Mouse (Mus musculus): ENCODE data around the gene Syna.

The Syna gene

DNA sequence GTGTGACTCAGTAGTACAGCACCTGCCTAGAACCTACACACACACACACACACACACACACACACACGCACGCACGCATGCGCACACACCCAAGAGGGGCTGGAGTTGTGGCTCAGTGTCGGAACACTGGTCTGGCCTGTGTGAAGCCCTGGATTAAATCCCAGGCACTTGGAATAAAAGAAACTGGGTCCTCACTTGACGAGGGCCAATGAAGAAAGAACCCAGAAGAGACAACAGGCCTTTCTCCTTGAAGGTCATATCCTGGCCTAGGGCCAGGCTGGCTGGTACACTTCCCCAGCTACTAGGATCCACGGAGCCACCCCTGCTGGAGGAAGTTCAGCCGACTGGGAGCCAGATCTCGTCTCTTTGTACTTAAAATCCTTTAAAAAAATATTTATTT is 28.4 kb downstream of the Syna start:
- DNase-seq (ENCODE audit: low spot score in 2 of 2), result peak in 1 of 2 experiments; percentile 59

DNA sequence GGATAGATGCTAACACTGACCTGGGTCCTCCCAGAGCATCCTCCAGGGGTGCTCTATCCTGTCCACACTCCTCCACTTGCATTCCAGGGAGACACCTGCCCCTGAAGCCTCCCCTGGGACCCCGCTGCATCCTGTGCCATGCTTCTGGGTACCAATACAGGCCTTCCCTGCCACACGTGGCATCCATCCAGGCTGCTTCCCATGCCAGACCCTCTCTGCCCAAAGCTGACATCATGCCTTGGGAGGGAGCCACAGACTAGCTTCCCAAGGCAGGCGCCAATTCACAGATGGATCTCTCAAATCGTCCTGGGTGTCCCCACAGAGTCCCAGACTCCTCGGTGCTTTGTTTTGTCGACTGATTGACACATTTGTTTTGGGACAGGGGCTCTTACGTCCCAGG is 29.1 kb downstream of the Syna start:
- peak in 1 of 2 experiments; percentile 82 for DNase-seq (ENCODE audit: low spot score in 2 of 2)

DNA sequence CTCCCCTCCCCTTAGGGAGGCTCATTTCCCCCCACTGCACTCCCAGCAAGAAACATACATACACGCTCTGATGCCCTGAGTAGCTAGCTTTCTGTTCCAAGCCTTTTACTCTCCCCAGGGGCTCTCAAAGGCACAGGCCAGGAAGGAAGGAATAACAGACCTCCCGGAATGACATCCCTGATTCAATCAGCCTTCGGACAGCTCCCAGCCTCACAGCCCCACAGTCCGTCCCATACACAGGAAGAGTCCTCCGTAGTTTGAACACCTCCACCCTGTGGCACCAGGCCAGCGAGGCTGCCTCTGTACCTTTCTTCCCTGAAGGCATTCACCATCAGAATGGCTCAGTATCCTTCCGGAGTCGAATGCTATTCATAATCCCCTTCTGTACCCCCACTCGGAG is 31.5 kb downstream of the Syna start:
- DNase-seq (ENCODE audit: low spot score in 2 of 2), result no peak

DNA sequence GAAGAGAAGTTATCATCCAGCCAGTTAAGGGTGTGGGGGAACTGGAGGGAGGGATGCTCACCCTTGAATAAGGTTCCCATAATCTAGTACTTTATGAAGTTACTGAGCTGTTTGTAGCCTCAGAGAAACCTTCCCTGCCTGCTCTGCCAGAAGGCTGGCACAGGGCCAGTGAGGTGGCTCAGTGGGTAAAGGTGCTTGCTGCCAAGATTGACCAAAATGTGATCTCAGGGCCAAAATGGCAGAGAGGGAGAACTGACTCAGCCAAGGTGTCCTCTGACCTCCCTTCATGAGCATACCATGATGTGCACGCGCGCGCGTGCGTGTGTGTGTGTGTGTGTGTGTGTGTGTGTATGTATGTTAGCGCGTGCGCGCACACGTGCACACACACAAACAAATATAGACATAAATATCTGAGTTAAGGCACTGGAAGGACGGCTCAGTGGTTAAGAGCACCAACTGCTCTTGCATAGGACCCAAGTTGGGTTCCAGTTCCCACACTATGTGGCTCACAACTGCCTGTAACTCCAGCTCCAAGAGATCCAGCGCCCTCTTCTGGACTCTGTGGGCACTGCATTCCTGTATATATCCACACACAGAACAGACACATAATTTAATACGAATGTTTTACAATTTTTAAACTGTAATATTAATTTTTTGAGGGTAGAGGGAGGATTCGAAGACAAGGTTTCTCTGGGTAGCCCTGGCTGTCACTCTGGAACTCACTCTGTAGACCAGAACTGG is 33.8 kb downstream of the Syna start:
- no peak for DNase-seq (ENCODE audit: low spot score in 2 of 2)

DNA sequence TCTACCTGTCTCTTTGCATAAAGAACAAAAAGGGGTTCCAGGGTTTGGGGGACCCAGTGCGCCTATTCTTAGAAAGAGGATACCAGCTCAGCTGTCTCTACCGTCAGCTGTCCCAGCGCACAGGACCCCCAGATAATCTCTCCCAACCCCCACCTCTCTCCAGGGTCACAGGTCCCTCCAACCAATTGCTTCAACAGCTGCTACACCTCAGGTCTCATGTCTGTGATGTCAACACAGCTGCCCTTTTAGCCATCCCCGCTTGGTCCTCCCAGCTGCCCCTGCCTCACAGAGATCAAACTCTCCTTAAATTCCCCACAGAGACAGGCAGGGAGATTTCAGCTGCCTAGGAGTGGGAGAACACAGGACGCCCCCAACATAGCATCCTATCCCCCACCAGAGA is 36.2 kb downstream of the Syna start:
- no peak for DNase-seq (ENCODE audit: low spot score in 2 of 2)

DNA sequence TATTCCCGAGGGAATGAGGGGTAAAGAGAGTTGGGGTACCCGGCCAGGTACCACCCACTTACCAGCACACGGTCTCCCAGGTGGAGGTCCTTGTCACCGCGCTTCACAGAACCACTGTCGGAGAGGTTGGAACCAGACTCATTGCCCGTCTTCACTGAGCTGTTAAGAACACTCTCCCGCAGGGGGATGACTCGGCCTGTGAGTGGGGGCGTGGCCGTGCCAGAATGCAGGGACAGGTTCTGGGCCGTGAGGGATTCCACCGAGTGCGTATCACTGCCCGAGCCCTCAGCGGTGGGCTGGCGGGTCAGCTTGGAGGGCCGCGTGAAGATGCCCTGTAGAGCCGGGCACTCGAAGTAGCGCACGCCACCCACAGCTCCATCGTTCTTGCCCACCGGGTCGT is 37.4 kb downstream of the Syna start:
- DNase-seq (ENCODE audit: low spot score in 2 of 2), result no peak

DNA sequence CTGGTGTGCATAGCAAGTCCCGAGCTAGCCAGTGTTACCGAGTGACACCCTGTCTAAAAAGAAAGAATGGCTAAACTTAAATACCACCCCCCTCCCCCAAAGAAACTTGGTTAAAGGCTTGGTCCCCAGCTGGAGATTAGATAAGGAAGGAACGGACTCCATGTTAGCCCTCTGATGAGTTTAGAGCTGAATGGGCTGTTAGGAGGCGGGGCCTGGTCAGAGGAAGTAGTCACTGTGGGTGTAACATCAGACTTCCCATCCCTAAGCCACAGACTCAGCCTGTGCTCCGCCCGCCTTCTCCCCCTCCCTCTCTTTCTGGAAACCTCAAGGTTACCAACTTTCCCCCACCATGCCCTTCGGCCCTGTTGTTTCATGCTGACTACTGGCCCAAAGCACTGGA is 38.2 kb downstream of the Syna start:
- DNase-seq (ENCODE audit: low spot score in 2 of 2), result no peak

DNA sequence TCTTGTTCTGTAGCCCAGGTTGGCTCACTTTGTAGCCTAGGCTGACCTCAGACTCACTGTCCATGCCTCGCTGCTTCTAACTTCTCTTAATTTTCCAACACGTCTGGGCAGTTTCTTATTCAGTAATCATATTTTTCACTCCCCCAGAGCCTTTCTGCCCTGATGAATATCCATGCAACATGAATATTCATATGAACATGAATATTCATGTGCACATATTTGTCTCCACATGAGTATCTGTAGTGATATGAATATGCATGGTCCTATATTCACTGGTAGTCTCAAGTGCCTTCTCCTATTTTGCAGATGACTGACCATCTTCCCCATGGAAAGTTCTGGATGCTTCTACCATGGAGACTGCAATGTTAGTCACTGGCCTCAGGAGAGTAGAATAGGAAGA is 38.8 kb downstream of the Syna start:
- DNase-seq (ENCODE audit: low spot score in 2 of 2), result no peak

DNA sequence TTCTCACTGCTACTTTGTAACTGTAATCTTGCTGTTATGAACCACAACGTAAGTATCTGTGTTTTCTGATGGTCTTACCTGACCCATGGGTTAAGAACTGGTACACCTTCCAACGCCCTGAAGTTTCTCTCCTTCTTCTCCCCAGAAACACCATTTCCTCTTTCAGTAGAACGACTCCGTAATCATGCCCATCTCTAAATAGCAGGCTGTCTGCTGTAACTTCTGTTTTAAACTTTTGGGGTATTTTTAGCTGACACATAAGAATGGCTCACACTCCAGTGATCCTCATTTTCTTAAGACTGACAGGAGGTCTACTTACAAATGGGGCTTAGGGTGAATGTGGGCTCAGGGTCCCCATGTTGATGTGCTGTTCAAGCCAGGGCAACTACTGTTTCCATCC is 39.9 kb downstream of the Syna start:
- no peak for DNase-seq (ENCODE audit: low spot score in 2 of 2)

DNA sequence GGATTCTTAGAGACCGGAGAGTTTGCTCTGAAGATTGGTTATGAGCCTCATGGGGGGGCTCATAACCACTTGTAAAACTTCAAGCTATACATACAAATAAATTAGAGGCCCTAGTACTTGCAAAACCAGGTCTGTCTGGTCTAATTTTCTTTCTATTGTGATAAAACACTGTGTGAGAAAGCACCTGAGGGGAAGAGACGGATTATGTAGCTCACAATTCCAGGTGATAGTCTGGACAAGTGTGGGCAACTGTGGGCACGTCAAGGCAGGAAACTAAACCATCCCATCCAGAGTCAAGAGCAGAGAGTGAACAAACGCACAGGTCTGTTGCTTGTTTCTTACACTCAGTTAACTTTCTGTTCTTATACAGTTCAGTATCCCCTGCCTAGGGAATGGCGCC is 40.5 kb downstream of the Syna start:
- no peak for DNase-seq (ENCODE audit: low spot score in 2 of 2)

DNA sequence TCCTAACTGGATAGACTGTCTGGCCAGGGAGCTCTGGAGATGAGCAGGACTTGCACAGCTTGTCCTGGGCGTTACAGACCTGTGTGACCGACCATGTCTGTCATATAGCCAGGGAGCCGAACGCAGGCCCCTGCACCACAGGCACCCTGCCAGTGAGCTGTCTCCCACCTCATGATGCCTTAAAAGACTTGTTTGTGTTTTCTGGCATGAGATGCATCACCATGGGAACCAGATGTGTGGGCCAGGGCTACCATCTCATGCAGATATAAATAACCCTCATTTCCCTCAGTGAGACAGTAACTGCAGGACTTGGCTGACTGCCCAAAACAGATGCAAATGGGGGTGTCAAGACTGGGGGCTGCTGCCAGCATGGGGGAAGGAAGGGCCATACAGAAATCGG is 47.9 kb downstream of the Syna start:
- peak; percentile 78 to 80 for DNase-seq (ENCODE audit: low spot score in 2 of 2)

DNA sequence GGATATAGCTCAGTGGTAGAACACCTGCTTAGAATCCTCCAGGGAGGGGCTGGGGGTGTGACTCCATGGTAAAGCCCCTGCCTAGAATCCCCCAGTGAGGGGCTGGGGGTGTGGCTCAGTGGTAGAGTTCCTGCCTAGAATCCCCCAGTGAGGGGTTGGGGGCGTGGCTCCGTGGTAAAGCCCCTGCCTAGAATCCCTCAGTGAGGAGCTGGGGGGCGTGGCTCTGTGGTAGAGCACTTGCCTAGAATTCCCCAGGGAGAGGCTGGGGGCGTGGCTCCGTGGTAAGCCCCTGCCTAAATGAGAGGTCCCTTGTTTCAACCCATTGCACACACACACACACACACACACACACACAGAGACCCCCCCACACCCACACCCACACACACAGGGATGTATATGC is 49.7 kb downstream of the Syna start:
- DNase-seq (ENCODE audit: low spot score in 2 of 2), result no peak

DNA sequence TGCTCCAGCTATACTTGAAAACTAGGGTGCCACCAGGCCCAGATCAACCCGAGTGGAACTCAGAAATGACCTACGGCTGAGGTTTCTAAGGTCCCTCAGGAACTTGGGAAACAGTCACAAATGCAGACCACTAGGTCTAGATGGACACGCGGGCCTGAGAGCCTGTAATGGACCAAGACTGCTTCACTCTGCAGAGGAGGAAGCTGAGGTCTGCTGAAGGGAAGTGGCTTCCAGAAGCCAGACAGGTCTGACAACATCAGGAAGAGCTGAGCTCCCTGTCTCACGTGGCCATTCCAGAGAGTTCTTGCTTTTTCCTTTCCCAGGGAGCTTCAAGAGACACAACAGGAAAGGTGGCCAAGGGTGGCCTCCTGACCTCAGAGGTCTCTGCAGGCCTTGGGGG is 51.0 kb downstream of the Syna start:
- DNase-seq (ENCODE audit: low spot score in 2 of 2), result no peak

All from left cerebral cortex, adult 9 months (tissue).